Mouse (Mus musculus): ENCODE results near the gene Agl.

GRCm38 (mm10) chr3:116784811-116785210 lies 23.2 kb downstream of the Agl start:
- TF ChIP-seq GATA1 (IDR thresholded peaks at IDR 0.05; ENCODE audit: borderline replicate concordance, low read length) (no peak), FLI1 (IDR thresholded peaks at IDR 0.05; ENCODE audit: low read length) (no peak)

Data from megakaryocyte, embryonic 14.5 days (primary cell).